Mouse (Mus musculus) E14TG2a.4 (cell line): ENCODE results near the gene Podxl.

Experiments
- H3K27me3 ChIP-seq: 2 replicates; pipeline ENCODE4 v1.6.1; 2014; ENCODE audit warnings: low read length, control low read depth; ENCODE audit not compliant: insufficient read depth
- H3K36me3 ChIP-seq: 2 replicates; pipeline ENCODE4 v1.6.1; 2014; ENCODE audit warnings: low read length, control low read depth; ENCODE audit not compliant: insufficient read depth
- H3K4me1 ChIP-seq: replicated peaks from 2 replicates; pipeline ENCODE4 v1.6.1; 2014; ENCODE audit warnings: low read depth, low read length, control low read depth
- H3K4me3 ChIP-seq: replicated peaks from 2 replicates; pipeline ENCODE4 v1.5.1; 2014; ENCODE audit warnings: mild to moderate bottlenecking, low read length
- H3K9me3 ChIP-seq: 2 replicates; pipeline ENCODE4 v1.6.1; 2014; ENCODE audit warnings: low read length, control low read depth
- CTCF ChIP-seq: conservative IDR thresholded peaks from 2 replicates; pipeline ENCODE4 v1.5.1; 2014; ENCODE audit warnings: low read length
- POU5F1 ChIP-seq: IDR thresholded peaks from 2 replicates; pipeline ENCODE4 v1.6.1; 2014; ENCODE audit warnings: low read length, borderline replicate concordance

Podxl gene

DNA sequence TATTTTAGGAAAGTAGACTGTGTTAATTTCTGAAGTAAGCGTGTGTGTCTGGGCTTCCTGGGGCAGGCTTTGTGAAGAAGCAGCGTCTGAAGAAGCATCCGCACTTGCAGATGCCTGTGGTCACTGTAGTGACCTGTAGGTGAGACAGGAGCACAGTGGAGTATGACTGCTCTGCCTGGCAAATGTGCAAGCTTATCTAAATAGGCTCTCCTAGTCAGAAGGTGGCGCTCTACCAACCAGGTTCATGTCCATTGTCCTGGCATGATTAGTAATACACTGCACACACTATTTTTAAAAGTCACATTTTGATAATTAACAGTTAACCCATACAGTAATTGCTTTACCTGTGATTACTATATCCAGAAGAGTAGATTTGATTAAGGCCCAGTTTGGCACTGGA is 85.6 kb downstream of the Podxl start:
- Histone ChIP-seq H3K4me1 (peaks cover 23% of the 10 kb centered on the region), H3K4me3 (no peak overlapping the region), H3K9me3 (no peaks in the 10 kb centered on the region), H3K27me3 (no peaks in the 10 kb centered on the region), H3K36me3 (peaks cover 19% of the 10 kb centered on the region; the same call in 1 of the 2 replicates)
- TF ChIP-seq CTCF (peak; percentile 16), POU5F1 (no peak)
